Mouse (Mus musculus) frontal cortex, adult (tissue): ENCODE data around the gene Tssk1.
A peak's percentile ranks its signal among the peaks of the same experiment; 100 is the strongest.

Experiments
- ATAC-seq: cut with Nextera tagmentation; 2 replicates; pipeline ENCODE4 v1.9.2; 2017; ENCODE audit warnings: mild to moderate bottlenecking, moderate library complexity, mixed read lengths; ENCODE audit not compliant: low TSS enrichment

The Tssk1 gene

GRCm38 (mm10) chr16:17898462-17898861 lies 4.4 kb downstream of the Tssk1 start, which contains the start of the genes Dgcr2 and Tssk2:
Gene Dgcr2, minus strand, starts transcription at chr16:17898562.
Gene Tssk2, plus strand, starts transcription at chr16:17898637.
- no peak for ATAC-seq

DNA sequence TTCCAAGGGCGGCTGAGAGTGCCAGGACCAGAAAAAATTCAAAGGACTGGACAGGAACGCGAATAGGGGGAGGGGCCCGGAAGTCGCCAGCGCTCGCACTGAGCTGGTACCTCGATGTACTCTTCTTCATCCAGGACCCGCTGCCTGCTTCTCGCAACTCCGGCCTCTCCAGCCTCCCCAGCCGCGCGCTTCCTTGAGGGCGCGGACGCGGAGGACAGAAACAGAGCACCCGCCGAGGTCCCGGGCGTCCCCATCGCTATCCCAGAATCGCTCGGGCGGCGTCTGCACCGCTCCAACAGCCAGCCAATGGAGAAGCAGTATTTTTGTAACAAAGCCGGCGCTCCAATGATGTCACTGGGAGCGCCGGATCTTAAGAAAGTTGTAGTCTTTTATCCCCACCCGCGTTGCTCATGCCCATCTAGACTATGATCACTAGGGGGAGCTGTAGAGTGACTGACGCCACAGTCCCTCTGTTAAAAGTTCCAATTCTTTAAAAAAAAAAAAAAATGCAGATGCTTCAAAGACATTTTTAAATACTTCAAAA lies 17.1 kb downstream of the Tssk1 start, which contains the start of gene Ess2:
Gene Ess2 (minus strand): TSS at position 297 of the 544 bp plus-strand sequence.
- peak; percentile 98 for ATAC-seq

- ATAC-seq = no peak
Observed at GRCm38 (mm10) chr16:17914307-17915249, 20.6 kb downstream of the Tssk1 start, which contains the start of gene Gsc2. Gene Gsc2, minus strand, starts transcription at chr16:17915059.

- ATAC-seq = no peak
Observed at GRCm38 (mm10) chr16:17920586-17920985, 26.6 kb downstream of the Tssk1 start.

GRCm38 (mm10) chr16:17921325-17922162 lies 27.5 kb downstream of the Tssk1 start:
- peak; percentile 95 for ATAC-seq

GRCm38 (mm10) chr16:17922163-17922538 lies 28.1 kb downstream of the Tssk1 start:
- 0 out of 2 replicates have a peak, but pooled peaks have one; percentile 10 for ATAC-seq

DNA sequence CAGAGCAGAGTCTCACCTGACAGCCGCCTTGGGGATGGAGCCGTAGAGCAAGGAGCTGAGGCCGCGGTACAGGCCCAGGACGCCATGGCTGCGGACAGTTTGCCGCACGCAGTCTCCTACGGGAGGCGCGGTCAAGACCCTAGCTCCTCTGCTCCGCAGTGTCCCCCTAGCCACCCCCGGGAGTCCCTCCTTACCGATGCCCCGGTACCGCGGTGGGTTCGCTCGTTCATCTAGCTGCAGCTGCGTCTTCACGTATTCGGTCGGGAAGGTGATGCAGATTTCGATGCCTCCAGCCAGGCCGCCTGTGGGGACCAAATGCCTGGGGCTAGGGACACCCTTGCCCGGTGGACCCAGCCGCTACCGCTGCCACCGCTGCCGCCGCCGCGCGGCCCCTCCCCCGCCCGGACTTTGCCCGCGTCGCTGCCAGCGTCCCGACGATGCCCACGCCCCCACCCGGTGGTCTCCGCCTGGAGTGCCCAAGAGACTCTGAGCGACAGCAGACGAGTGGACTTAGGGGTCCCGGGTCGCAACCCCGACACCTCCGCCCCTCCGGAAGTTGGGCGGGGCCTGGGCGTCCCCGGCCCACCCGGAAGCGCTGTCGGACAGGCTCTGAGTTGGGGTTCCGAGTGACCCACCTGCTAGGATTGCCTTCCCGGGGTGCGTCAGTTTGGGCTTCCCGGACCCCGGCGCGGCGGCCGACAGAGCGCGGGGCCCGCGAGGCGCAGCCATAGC lies 33.5 kb downstream of the Tssk1 start:
- peak; percentile 10; the same call in 1 of the 2 replicates for ATAC-seq

- ATAC-seq = peak; percentile 58
Observed at GRCm38 (mm10) chr16:17928087-17928580, 34.1 kb downstream of the Tssk1 start, which contains the start of gene Slc25a1. Gene Slc25a1, minus strand, starts transcription at chr16:17928219.

DNA sequence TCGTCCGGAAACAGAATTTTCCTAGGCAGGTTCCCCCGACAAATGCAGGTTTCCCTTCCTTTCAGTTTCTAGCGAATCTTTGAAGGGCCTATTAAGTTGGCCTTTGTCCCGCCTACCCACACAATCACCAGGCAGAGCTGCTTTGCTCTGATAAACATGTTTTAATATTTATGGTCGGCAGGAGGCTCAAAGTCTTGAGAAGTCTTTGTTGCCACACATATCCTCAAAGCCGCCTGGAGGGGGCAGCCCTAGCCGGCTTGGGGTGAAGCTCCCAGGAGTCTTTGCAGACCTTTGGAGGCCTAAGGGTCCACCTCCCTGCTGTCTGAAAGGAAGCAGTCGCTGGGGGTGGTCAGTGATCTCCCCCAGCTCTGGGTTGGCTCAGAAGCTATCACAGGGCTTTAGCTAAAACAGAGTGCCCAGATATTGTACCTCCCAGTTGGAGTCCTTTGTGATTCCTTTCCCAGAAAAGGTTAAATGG lies 34.6 kb downstream of the Tssk1 start:
- peak; percentile 35; the same call in 1 of the 2 replicates for ATAC-seq

- no peak for ATAC-seq
Observed at GRCm38 (mm10) chr16:17929211-17929610, 35.2 kb downstream of the Tssk1 start.

DNA sequence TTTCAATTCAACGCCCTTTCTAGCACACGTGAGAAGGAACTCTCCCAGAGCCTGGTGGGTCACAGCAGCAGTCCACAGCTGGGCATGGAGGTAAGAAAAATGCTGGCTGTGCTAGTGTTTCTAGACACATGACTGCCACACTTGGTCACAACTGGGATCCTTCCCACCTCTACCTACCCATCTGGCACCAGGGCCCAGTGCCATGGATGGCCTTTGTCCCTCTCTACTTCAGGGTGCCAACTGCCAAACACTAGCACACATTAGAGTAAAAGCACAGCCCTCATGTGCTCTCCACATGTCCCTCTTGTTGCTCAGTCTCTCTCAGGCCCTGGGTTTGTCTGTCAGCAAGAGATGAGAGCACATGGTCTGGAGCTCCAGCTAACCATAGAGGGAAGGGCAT lies 35.6 kb downstream of the Tssk1 start:
- no peak for ATAC-seq

- ATAC-seq = peak; percentile 21; the same call in 1 of the 2 replicates
Observed at GRCm38 (mm10) chr16:17931906-17932460, 38.0 kb downstream of the Tssk1 start.

GRCm38 (mm10) chr16:17933594-17934444 lies 39.8 kb downstream of the Tssk1 start:
- ATAC-seq = no peak

DNA sequence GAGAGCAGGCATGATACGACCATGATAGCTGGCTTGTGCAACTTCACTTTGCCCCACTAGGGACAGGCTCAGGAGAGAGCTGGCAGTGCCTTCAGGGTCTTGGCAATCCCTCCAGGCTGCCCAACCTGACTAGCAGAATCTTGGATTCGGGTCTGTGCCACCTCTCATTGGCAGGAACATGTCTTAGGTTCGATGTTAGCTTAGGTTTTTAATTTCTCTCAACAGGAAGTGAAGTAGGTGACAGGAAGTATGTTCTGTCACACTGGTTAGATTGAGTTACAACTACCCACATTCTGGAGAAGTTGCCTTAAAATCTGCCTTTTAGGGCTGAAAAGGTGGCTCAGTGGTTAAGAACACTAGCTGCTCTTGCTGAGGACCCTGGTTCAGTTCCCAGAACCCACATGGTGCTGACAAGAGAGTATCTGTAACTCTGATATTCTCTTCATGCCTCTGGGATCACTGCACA lies 40.5 kb downstream of the Tssk1 start:
- no peak for ATAC-seq

DNA sequence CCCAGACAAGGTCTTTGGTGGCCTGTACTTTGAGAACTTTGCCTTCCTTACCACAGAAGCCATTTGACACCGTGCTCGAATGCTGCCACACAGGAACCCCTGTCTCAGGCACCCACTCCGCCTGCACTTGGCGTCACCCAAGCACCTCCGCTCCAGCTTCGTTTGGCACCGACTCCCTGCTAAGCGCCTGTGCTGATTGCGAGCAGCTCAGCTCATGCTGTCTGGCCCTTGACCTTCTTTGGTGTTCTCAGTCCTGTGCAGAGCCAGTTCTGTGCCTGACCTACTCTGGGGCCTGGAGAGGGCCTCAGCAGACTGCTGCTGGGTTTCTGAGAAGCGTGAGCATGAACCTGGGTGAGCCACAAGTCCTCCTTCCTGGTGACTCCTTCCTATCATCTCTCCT lies 42.8 kb downstream of the Tssk1 start:
- ATAC-seq = no peak

GRCm38 (mm10) chr16:17938187-17938586 lies 44.2 kb downstream of the Tssk1 start:
- ATAC-seq = no peak

DNA sequence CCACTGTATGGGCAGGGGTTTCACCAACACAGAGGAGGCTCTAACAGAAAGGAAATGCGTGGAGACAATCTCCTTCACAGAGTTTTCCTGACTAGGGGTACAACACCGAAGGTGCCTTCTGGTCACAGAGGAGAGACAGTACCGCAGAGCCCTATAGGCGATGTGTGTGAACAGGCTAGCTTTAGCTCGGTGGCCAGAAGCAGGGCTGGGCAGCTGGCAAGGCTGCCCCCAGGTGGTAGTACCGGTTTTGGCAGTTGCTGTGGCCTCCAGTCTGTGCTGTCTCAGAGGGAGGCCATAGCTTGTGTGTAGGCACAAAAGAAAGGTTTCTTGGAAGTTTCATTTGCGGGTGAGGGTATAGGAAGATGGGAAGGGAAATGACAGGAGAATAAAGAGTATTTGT lies 44.8 kb downstream of the Tssk1 start:
- peak; percentile 93 for ATAC-seq

DNA sequence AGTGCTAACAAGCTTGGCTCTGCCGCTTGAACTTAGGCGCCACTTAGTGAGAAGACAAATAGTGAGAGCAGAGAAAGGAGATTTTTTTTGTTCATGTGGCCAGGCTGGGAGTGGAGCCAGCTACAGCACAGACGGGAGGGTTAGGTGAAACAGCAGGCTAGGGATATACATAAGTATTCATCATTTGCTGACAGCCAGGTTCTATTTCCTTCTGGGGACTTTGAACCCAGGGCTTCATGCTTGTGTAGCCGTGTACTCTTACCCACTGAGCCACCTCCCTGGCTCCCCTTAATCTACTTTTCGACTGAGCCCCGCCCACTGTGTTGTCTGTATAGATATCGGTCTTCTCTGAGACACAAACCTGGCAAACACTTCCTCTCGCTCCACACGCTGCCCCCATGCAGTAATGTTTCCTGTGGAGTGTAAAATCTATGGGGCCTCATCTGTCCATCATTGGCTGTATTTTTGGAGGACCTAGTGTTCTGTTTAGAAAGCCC lies 45.3 kb downstream of the Tssk1 start:
- ATAC-seq = no peak

DNA sequence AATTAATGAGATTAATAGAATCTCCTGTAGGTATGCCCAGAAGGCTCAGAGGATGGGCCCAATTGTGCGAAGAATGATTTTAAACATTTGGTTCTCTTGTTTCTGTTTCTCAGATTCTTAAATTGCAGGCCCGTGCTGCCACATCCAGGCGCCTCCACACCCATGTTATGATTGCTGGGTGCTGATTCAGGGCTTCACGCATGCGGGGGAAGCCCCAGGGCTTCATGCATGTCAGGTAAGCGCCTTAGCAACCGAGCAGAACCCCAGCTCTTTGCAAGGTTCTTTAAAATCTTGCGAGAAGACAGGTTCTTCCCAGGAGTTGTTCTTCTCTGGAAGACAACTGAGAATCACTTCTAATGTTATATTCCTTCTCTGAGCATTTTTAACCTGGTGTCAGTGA lies 49.4 kb downstream of the Tssk1 start:
- ATAC-seq = no peak
